Mouse (Mus musculus): ENCODE measurements around the gene Pigv. TPM values are rescaled to one million over a fixed set of nuclear protein-coding genes. Genes with fewer than 3 reads are reported as not detected.

The Pigv gene
- polyA plus RNA-seq, 1 experiment from 2014 or later = 17.6 TPM

GRCm38 (mm10) chr4:133611815-133612214, 60.6 kb downstream of the Pigv start:
- Histone ChIP-seq H3K4me2 (replicated peaks) (no peak overlapping the region), H3K27ac (replicated peaks) (no peak overlapping the region), H3K4me1 (peaks cover 5% of the 10 kb centered on the region; the same call in 1 of the 2 replicates), H3K4me3 (replicated peaks) (no peak overlapping the region), H3K9me3 (replicated peaks) (no peaks in the 10 kb centered on the region), H3K9ac (no peak overlapping the region), H3K27me3 (no peaks in the 10 kb centered on the region), H3K36me3 (peaks cover 57% of the 10 kb centered on the region)
- no peak for ATAC-seq (ENCODE audit: insufficient number of reproducible peaks, low FRiP score, low TSS enrichment, low read depth)
- 95% methylated on average over 5 of the region's 5 CpGs for WGBS

Small RNAs within 50 kb of the gene (microRNA-seq; reads per million reads assigned to microRNA genes)
- gene Mir7227 (ENCODE audit: borderline number of aligned reads) = 0.52 reads per million

Other genes with a start within 250 kb of the Pigv start
- 9.7 and 11.2 TPM in 2 replicates for gene Tent5b, start 192.5 kb downstream of the Pigv start, polyA plus RNA-seq (2015; fragmentation: Nextera tagmentation; extraction: Ambion mirVana)
- gene Trnp1, start 174.1 kb downstream of the Pigv start, polyA plus RNA-seq (2015; fragmentation: Nextera tagmentation; extraction: Ambion mirVana) = 8.0 and 9.1 TPM in 2 replicates
- gene Kdf1, start 153.7 kb downstream of the Pigv start, polyA plus RNA-seq (2015; fragmentation: Nextera tagmentation; extraction: Ambion mirVana) = 25.4 and 30.2 TPM in 2 replicates
- 314 and 355 TPM in 2 replicates for gene Nudc, start 126.7 kb downstream of the Pigv start, polyA plus RNA-seq (2015; fragmentation: Nextera tagmentation; extraction: Ambion mirVana)
- gene Nr0b2, start 119.3 kb downstream of the Pigv start, polyA plus RNA-seq (2015; fragmentation: Nextera tagmentation; extraction: Ambion mirVana) = 0.15 TPM in 1 of 2 replicates, not detected in the other
- gene Gpatch3, start 97.9 kb downstream of the Pigv start, polyA plus RNA-seq (2015; fragmentation: Nextera tagmentation; extraction: Ambion mirVana) = 7.1 and 7.7 TPM in 2 replicates
- 19.2 and 24.9 TPM in 2 replicates for gene Gpn2, start 88.3 kb downstream of the Pigv start, polyA plus RNA-seq (2015; fragmentation: Nextera tagmentation; extraction: Ambion mirVana)
- gene Sfn, start 70.5 kb downstream of the Pigv start, polyA plus RNA-seq (2015; fragmentation: Nextera tagmentation; extraction: Ambion mirVana) = 347 and 362 TPM in 2 replicates
- gene Zdhhc18, start 22.5 kb downstream of the Pigv start, polyA plus RNA-seq (2015; fragmentation: Nextera tagmentation; extraction: Ambion mirVana) = 4.6 and 5.4 TPM in 2 replicates
- gene Arid1a, start 84.1 kb upstream of the Pigv start, polyA plus RNA-seq (2015; fragmentation: Nextera tagmentation; extraction: Ambion mirVana) = 26.8 and 29.2 TPM in 2 replicates
- gene Rps6ka1, start 215.2 kb upstream of the Pigv start, polyA plus RNA-seq (2015; fragmentation: Nextera tagmentation; extraction: Ambion mirVana) = 37.3 and 38.5 TPM in 2 replicates